Mouse (Mus musculus) ES-Bruce4 (cell line): ENCODE results near the gene Fgfr2. TPM values are rescaled to one million over a fixed set of nuclear protein-coding genes. Genes with fewer than 3 reads are reported as not detected.

ENCODE experiments used
- H3K27ac ChIP-seq: 2 replicates; pipeline ENCODE4 v1.5.1; 2012; ENCODE audit warnings: low read length, inconsistent platforms; ENCODE audit not compliant: insufficient read depth
- H3K27me3 ChIP-seq: 2 replicates; pipeline ENCODE4 v1.6.1; 2012; ENCODE audit warnings: mild to moderate bottlenecking, low read length, inconsistent platforms; ENCODE audit not compliant: control insufficient read depth, poor library complexity, insufficient read depth, severe bottlenecking
- H3K36me3 ChIP-seq: 2 replicates; pipeline ENCODE4 v1.6.1; 2012; ENCODE audit warnings: inconsistent platforms, mild to moderate bottlenecking, low read length, moderate library complexity; ENCODE audit not compliant: control insufficient read depth, poor library complexity, insufficient read depth, severe bottlenecking
- H3K4me1 ChIP-seq: one replicate; pipeline ENCODE4 v1.8.1; 2011; ENCODE audit warnings: low read length; ENCODE audit not compliant: control insufficient read depth, insufficient read depth
- H3K4me3 ChIP-seq: 2 replicates; pipeline ENCODE4 v1.5.1; 2011; ENCODE audit warnings: low read depth, mild to moderate bottlenecking, low read length
- H3K9ac ChIP-seq: 2 replicates; pipeline ENCODE4 v1.6.1; 2012; ENCODE audit warnings: low read depth, mild to moderate bottlenecking, inconsistent platforms; ENCODE audit not compliant: poor library complexity, severe bottlenecking
- H3K9me3 ChIP-seq: replicated peaks from 2 replicates; pipeline ENCODE4 v1.6.1; 2012; ENCODE audit warnings: mild to moderate bottlenecking, low read length, inconsistent platforms; ENCODE audit not compliant: control insufficient read depth, poor library complexity, insufficient read depth, severe bottlenecking
- CTCF ChIP-seq: IDR thresholded peaks from one replicate; pipeline ENCODE4 v1.8.1; 2011; ENCODE audit warnings: low read depth, low read length
- EP300 ChIP-seq: IDR thresholded peaks from 2 replicates; pipeline ENCODE4 v1.6.1; 2011; ENCODE audit warnings: low read depth, low read length; ENCODE audit not compliant: insufficient read depth
- POLR2A ChIP-seq: IDR thresholded peaks from one replicate; pipeline ENCODE4 v1.8.1; 2011; ENCODE audit warnings: low read length; ENCODE audit not compliant: insufficient read depth
- polyA plus RNA-seq: library from polyadenylated mRNA; stranded (reverse); fragments of >200 nt; gene quantifications from 2 replicates; pipeline ENCODE4 v1.2.4, GENCODE M21; 2011; ENCODE audit warnings: low read depth; ENCODE audit not compliant: missing spikeins, insufficient read depth, insufficient read length

Fgfr2 gene
- polyA plus RNA-seq, 1 experiment, result 34.8 TPM

DNA sequence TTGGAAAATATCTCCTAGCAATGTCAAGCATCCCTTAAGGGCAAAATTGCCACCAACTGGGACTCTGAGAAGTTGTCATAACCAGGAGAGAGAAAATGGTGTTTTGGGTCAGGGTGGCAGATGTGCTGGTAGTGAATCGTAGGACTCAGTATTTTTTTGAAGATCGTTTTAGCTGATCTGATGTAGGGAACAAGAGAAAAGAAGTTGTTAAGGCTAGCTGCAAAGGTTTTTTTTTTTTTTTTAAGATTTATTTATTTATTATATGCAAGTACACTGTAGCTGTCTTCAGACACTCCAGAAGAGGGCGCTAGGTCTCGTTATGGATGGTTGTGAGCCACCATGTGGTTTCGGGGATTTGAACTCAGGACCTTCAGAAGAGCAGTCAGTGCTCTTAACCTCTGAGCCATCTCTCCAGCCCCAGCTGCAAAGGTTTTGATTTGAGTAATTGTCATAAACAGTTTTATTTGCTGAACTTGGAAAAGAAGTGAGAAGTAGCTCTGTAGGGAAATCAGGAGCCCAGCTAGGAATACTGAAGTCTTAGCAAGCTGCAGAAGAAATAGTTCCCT lies 265.0 kb downstream of the Fgfr2 start:
- Histone ChIP-seq H3K27me3 (no peaks in the 10 kb centered on the region), H3K4me3 (no peak overlapping the region), H3K36me3 (no peaks in the 10 kb centered on the region), H3K9ac (no peak overlapping the region), H3K9me3 (no peaks in the 10 kb centered on the region), H3K27ac (no peak overlapping the region), H3K4me1 (no peaks in the 10 kb centered on the region)
- TF ChIP-seq POLR2A, result no peak
- no peak for TF ChIP-seq EP300
- TF ChIP-seq CTCF, result no peak

DNA sequence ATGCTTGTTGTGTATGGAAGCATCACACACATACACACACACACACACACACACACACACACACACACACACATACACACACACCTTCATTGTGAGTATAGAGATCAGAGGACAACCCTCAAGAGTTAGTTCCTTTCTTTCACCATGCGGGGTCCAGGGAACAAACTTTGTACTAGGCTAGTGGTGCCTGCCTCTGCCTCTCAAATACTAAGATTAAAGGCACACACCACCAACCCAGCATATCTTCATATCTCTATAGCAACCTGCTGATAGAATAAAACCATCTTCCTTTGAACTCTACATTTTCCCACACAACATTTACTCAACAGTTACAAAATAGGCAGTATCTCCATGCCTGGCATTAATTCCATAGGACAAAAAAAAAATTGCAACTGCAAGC lies 267.1 kb downstream of the Fgfr2 start:
- Histone ChIP-seq H3K4me3 (no peak overlapping the region), H3K9ac (no peak overlapping the region)
- TF ChIP-seq EP300 (no peak), CTCF (no peak), POLR2A (no peak)

DNA sequence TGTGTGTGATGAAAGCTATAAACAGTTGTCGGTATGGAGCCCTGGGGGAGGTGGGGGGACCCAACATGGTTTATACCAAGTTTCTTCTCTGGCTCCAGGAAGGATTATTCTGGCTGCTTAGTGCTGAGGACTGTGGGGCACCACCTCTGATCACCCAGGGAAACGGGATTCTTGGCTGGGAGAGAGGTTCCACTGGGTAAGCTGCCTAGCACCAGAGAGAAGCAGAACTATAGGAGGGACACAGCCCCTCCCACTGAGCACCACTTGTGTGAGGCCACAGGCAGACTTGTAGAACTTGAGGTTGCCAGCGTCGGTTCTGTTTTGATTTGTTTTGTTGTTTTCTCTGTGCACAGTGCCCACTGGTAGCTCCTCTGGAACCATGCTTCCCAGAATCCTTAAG lies 269.2 kb downstream of the Fgfr2 start:
- H3K27ac ChIP-seq, result no peak overlapping the region
- no peak overlapping the region for H3K9ac ChIP-seq
- no peaks in the 10 kb centered on the region for H3K27me3 ChIP-seq
- H3K4me3 ChIP-seq, result no peak overlapping the region
- H3K9me3 ChIP-seq, result no peaks in the 10 kb centered on the region
- no peaks in the 10 kb centered on the region for H3K4me1 ChIP-seq
- peaks cover 9% of the 10 kb centered on the region; the same call in 1 of the 2 replicates for H3K36me3 ChIP-seq
- TF ChIP-seq EP300 (no peak), CTCF (no peak), POLR2A (no peak)

More for the DNA sequence above, 267.1 kb downstream of the Fgfr2 start:
- no peak overlapping the region for H3K27ac ChIP-seq
- H3K4me1 ChIP-seq, result no peaks in the 10 kb centered on the region
- no peaks in the 10 kb centered on the region for H3K36me3 ChIP-seq
- H3K9me3 ChIP-seq, result no peaks in the 10 kb centered on the region
- no peaks in the 10 kb centered on the region for H3K27me3 ChIP-seq

DNA sequence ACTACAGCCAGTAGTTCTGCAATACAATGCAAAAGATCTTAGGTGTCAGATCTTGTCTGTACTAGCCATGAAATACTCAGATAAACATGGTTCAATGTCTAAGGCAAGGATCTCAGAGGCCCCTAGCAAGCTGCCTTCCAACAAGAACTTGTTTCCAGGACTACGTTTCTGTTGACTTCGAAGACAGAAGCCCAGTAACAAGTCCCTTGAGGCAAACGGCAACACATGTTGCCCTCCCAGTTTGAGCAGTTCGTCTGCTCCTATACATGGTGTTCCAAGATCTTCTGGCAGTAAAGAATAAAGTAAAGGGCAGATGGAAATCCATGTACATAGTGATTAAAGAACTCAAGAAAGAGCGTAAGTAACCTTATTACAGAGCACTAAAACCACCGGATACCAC lies 269.8 kb downstream of the Fgfr2 start:
- Histone ChIP-seq H3K27me3 (no peaks in the 10 kb centered on the region), H3K4me3 (no peak overlapping the region), H3K27ac (no peak overlapping the region), H3K9ac (no peak overlapping the region), H3K36me3 (peaks cover 11% of the 10 kb centered on the region; the same call in 1 of the 2 replicates), H3K9me3 (no peaks in the 10 kb centered on the region), H3K4me1 (no peaks in the 10 kb centered on the region)
- TF ChIP-seq CTCF (no peak), EP300 (no peak), POLR2A (no peak)

DNA sequence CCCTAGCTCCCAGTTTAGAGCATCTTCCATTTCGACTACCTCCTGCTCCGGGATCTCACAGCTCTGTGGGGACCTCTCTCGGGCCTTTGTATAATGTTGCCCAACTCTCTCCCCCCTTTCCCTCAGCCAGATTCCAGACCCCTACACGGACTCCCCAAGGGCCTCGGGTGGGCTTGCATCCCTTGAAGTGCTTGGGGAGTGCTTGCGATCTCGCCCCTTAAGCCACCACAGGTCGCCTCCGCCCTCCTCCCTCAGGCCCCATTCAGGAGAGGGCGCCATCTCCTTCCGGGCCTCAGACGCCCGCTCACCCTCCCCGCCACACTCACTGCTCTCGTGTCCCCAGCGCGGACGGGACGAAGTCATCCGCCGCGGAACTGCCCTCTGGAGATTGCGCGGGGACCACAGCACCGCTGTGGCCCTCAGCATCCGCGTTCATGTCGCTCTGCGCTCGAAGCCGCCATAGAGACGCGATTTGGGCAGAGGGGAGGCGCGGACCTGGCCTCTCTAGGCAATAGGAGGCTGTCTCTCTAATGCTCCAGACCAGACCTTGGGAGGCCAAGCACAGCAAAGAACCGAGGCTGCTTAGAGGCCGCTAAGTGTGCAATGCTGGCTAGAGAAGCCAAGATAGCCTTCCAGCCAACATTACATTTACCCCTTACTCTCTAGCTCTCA lies 270.8 kb downstream of the Fgfr2 start, which contains the start of gene Eef1akmt2:
Eef1akmt2 (minus strand) TSS at position 501 of the 672 bp plus-strand sequence.
- no peaks in the 10 kb centered on the region for H3K27me3 ChIP-seq
- no peak within 1 kb of the TSS; the same call in 1 of the 2 replicates for H3K27ac ChIP-seq
- peak within 1 kb of the TSS; percentile 95 for H3K4me3 ChIP-seq
- peaks cover 13% of the 10 kb centered on the region; the same call in 1 of the 2 replicates for H3K36me3 ChIP-seq
- TF ChIP-seq EP300, result no peak
- peak; percentile 69 for TF ChIP-seq POLR2A
- peak; percentile 29 for TF ChIP-seq CTCF
- H3K9me3 ChIP-seq, result no peaks in the 10 kb centered on the region
- no peaks in the 10 kb centered on the region for H3K4me1 ChIP-seq
- H3K9ac ChIP-seq, result peak within 1 kb of the TSS; percentile 84

DNA sequence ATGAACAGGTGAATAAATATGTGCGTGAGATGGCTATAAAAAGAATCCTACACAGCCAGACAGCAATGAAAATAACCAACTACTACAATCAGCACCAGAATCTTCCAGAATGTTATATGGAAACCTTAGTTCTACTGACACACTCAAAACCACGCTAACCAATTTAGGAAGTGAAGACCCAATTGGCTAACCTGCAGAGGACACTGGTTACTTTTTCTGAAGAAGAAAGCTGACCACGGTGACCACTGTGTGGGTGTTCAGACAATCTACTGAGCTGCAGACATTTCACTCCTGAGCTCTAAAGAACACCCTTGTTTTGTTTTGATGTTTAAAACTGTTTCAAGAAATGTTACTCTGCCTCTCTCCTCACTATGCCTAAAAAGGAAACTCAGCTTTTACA lies 280.0 kb downstream of the Fgfr2 start:
- TF ChIP-seq EP300 (no peak), POLR2A (no peak), CTCF (no peak)
- Histone ChIP-seq H3K4me1 (no peaks in the 10 kb centered on the region), H3K9ac (no peak overlapping the region), H3K27me3 (no peaks in the 10 kb centered on the region), H3K36me3 (peaks cover 3% of the 10 kb centered on the region; the same call in 1 of the 2 replicates), H3K4me3 (no peak overlapping the region), H3K9me3 (no peaks in the 10 kb centered on the region), H3K27ac (no peak overlapping the region)
